ENCODE assay signal across 8 mouse cellular contexts in genomic region chr14:75834251-75834738, GRCm38 (mm10). TPM values are rescaled to one million over a fixed set of nuclear protein-coding genes. Genes with fewer than 3 reads are reported as not detected.
DNase-seq lines count a peak whose midpoint lies in the region; ATAC-seq lines count a peak whose summit lies in the region.

No protein-coding gene starts in this region.

- no peaks in the 10 kb centered on the region for H3K9me3 ChIP-seq in embryonic facial prominence, embryonic 15.5 days (replicated peaks)
- no peaks in the 10 kb centered on the region for H3K9me3 ChIP-seq in heart, embryonic 13.5 days
- no peaks in the 10 kb centered on the region for H3K9me3 ChIP-seq in kidney, embryonic 15.5 days (replicated peaks)
- no peaks in the 10 kb centered on the region for H3K9me3 ChIP-seq in liver, embryonic 16.5 days (replicated peaks; ENCODE audit: control insufficient read depth, low read length)

- H3K9ac ChIP-seq in embryonic facial prominence, embryonic 15.5 days: peak overlapping the region; percentile 66
- peak overlapping the region; percentile 94 for H3K9ac ChIP-seq in heart, embryonic 13.5 days
- peak overlapping the region; percentile 74 for H3K9ac ChIP-seq in kidney, embryonic 15.5 days
- H3K9ac ChIP-seq in liver, embryonic 16.5 days (ENCODE audit: low read depth, low read length): peak overlapping the region; percentile 87

- H3K4me2 ChIP-seq in embryonic facial prominence, embryonic 15.5 days (replicated peaks): peak overlapping the region; percentile 71
- H3K4me2 ChIP-seq in heart, embryonic 13.5 days: peak overlapping the region; percentile 88
- peak overlapping the region; percentile 92 for H3K4me2 ChIP-seq in kidney, embryonic 15.5 days
- H3K4me2 ChIP-seq in liver, embryonic 16.5 days (ENCODE audit: low read depth, low read length): peak overlapping the region; percentile 99

- peak overlapping the region; percentile 47 for H3K4me3 ChIP-seq in embryonic facial prominence, embryonic 15.5 days (replicated peaks)
- H3K4me3 ChIP-seq in heart, embryonic 13.5 days: peak overlapping the region; percentile 57
- H3K4me3 ChIP-seq in kidney, embryonic 15.5 days (replicated peaks): peak overlapping the region; percentile 48
- peak overlapping the region; percentile 68 for H3K4me3 ChIP-seq in liver, embryonic 16.5 days (ENCODE audit: low read depth, low read length)

- H3K4me1 ChIP-seq in embryonic facial prominence, embryonic 15.5 days: peaks cover 29% of the 10 kb centered on the region
- H3K4me1 ChIP-seq in heart, embryonic 13.5 days: peaks cover 48% of the 10 kb centered on the region
- H3K4me1 ChIP-seq in kidney, embryonic 15.5 days: peaks cover 44% of the 10 kb centered on the region
- H3K4me1 ChIP-seq in liver, embryonic 16.5 days (ENCODE audit: control insufficient read depth, low read depth, low read length): peaks cover 62% of the 10 kb centered on the region

- H3K36me3 ChIP-seq in embryonic facial prominence, embryonic 15.5 days: no peaks in the 10 kb centered on the region
- H3K36me3 ChIP-seq in heart, embryonic 13.5 days: no peaks in the 10 kb centered on the region
- no peaks in the 10 kb centered on the region for H3K36me3 ChIP-seq in kidney, embryonic 15.5 days
- no peaks in the 10 kb centered on the region for H3K36me3 ChIP-seq in liver, embryonic 16.5 days (ENCODE audit: control insufficient read depth, insufficient read depth)

- ATAC-seq in activated CD4-positive, CD25-positive, alpha-beta regulatory T cell, adult 4 months: peak; percentile 62
- ATAC-seq in embryonic facial prominence, embryonic 15.5 days (ENCODE audit: insufficient number of reproducible peaks, low FRiP score, low TSS enrichment, low read depth): peak; percentile 90
- peak; percentile 78 for ATAC-seq in heart, embryonic 13.5 days (ENCODE audit: extremely low read depth, insufficient number of reproducible peaks, low FRiP score, low TSS enrichment)
- peak; percentile 91 for ATAC-seq in kidney, embryonic 15.5 days (replicated peaks; ENCODE audit: low FRiP score)
- ATAC-seq in liver, embryonic 16.5 days (ENCODE audit: low read depth): peak; percentile 76

- WGBS in embryonic facial prominence, embryonic 15.5 days: 0% methylated on average over 10 of the region's 10 CpGs
- WGBS in heart, embryonic 13.5 days: under 1% methylated on average over 10 of the region's 10 CpGs
- WGBS in kidney, embryonic 15.5 days: under 1% methylated on average over 10 of the region's 10 CpGs
- 0% methylated on average over 10 of the region's 10 CpGs for WGBS in liver, embryonic 16.5 days (ENCODE audit: insufficient replicate concordance)

- H3K27ac ChIP-seq in embryonic facial prominence, embryonic 15.5 days (replicated peaks): peak overlapping the region; percentile 98
- H3K27ac ChIP-seq in heart, embryonic 13.5 days (replicated peaks): peak overlapping the region; percentile 100
- H3K27ac ChIP-seq in kidney, embryonic 15.5 days: peak overlapping the region; percentile 99
- peak overlapping the region; percentile 91 for H3K27ac ChIP-seq in liver, embryonic 16.5 days (ENCODE audit: low read length)

- peak; percentile 52 to 58 for DNase-seq in B cell, adult 2 months
- peak; percentile 80 for DNase-seq in neural tube, embryonic 10.5 days (ENCODE audit: extremely low spot score, low spot score)
- DNase-seq in thymus, postnatal 0 days (ENCODE audit: low spot score): peak; percentile 86

- H3K27me3 ChIP-seq in embryonic facial prominence, embryonic 15.5 days: 0 out of 2 replicates have a peak, but pooled peaks cover under 1% of the 10 kb centered on the region
- no peaks in the 10 kb centered on the region for H3K27me3 ChIP-seq in heart, embryonic 13.5 days (replicated peaks)
- H3K27me3 ChIP-seq in kidney, embryonic 15.5 days: no peaks in the 10 kb centered on the region
- no peaks in the 10 kb centered on the region for H3K27me3 ChIP-seq in liver, embryonic 16.5 days (ENCODE audit: control insufficient read depth, insufficient read depth, low read depth, low read length)

RNA-seq across cellular contexts. Expression of gene Tpt1, which starts 10.6 kb away (rescaled TPM):
- polyA plus RNA-seq in activated CD4-positive, CD25-positive, alpha-beta regulatory T cell, adult 4 months (2017; shearing (Covaris generic)): 1,000 to 10,000 TPM; 1,760 to 1,971 TPM
- 1,119 and 1,203 TPM in 2 replicates for polyA plus RNA-seq in embryonic facial prominence, embryonic 15.5 days (2015; fragmentation: Nextera tagmentation; extraction: Ambion mirVana)
- polyA plus RNA-seq in heart, embryonic 13.5 days (2015; fragmentation: Nextera tagmentation; extraction: Ambion mirVana): 849 and 910 TPM in 2 replicates
- polyA plus RNA-seq in kidney, embryonic 15.5 days (2015; fragmentation: Nextera tagmentation; extraction: Ambion mirVana): 1,011 and 1,156 TPM in 2 replicates
- 462 and 509 TPM in 2 replicates for polyA plus RNA-seq in liver, embryonic 16.5 days (2015; fragmentation: Nextera tagmentation; extraction: Ambion mirVana)
- 1,615 and 1,673 TPM in 2 replicates for polyA plus RNA-seq in thymus, postnatal 0 days (2015; fragmentation: Nextera tagmentation; extraction: Ambion mirVana)

RNA-seq across cellular contexts. Expression of gene Slc25a30, which starts 47.5 kb away (rescaled TPM):
- polyA plus RNA-seq in activated CD4-positive, CD25-positive, alpha-beta regulatory T cell, adult 4 months (2017; shearing (Covaris generic)): 10 to 100 TPM; 19.4 to 22.7 TPM
- 3.5 and 3.8 TPM in 2 replicates for polyA plus RNA-seq in embryonic facial prominence, embryonic 15.5 days (2015; fragmentation: Nextera tagmentation; extraction: Ambion mirVana)
- polyA plus RNA-seq in heart, embryonic 13.5 days (2015; fragmentation: Nextera tagmentation; extraction: Ambion mirVana): 4.8 and 5.5 TPM in 2 replicates
- polyA plus RNA-seq in kidney, embryonic 15.5 days (2015; fragmentation: Nextera tagmentation; extraction: Ambion mirVana): 9.7 and 10.4 TPM in 2 replicates
- 1.3 and 1.6 TPM in 2 replicates for polyA plus RNA-seq in liver, embryonic 16.5 days (2015; fragmentation: Nextera tagmentation; extraction: Ambion mirVana)
- 7.4 and 7.7 TPM in 2 replicates for polyA plus RNA-seq in thymus, postnatal 0 days (2015; fragmentation: Nextera tagmentation; extraction: Ambion mirVana)

Comparison
In these comparisons a context has a peak if more than half of its experiments do, and no peak if none do; other contexts are left out.
1. Peak in every context shown above with its lines: DNase-seq, ATAC-seq, H3K4me3 ChIP-seq and H3K27ac ChIP-seq.